In the genomic region with DNA sequence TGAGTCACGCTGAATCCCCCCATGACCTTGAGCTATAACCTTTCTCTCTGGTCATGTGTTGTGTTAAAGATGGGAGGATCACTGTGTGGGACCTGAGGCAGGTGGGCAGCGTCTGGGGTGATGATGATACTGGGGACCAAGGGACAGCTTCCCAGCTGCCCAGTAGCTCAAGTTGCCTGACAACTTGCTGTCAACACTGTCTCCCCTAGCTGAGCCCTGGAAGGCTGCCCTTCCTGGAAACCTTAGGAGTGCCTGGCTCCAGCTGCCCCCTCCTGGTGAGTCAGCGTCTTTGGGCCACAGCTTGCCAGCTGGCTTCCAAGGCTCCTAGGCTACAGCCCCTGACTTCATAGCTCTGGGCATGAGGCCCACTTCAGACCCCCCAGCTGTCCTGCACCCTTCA, we compare ENCODE assay signal across 8 mouse cellular contexts. TPM values are rescaled to one million over a fixed set of nuclear protein-coding genes. Genes with fewer than 3 reads are reported as not detected.
A peak's percentile ranks its signal among the peaks of the same experiment; 100 is the strongest.
DNase-seq lines count a peak whose midpoint lies in the region; ATAC-seq and TF ChIP-seq lines count a peak whose summit lies in the region.

No protein-coding gene starts in this region.

- H3K9ac ChIP-seq in hindbrain, embryonic 11.5 days (ENCODE audit: low read depth, low read length): no peak overlapping the region
- H3K9ac ChIP-seq in hindbrain, embryonic 13.5 days: no peak overlapping the region
- H3K9ac ChIP-seq in lung, postnatal 0 days (replicated peaks; ENCODE audit: low read depth): no peak overlapping the region

- H3K36me3 ChIP-seq in hindbrain, embryonic 11.5 days (ENCODE audit: control insufficient read depth, insufficient read depth, low read length): no peaks in the 10 kb centered on the region
- no peaks in the 10 kb centered on the region for H3K36me3 ChIP-seq in hindbrain, embryonic 13.5 days
- no peaks in the 10 kb centered on the region for H3K36me3 ChIP-seq in lung, postnatal 0 days (ENCODE audit: insufficient read depth, low read length)

- intact Hi-C loops in gastrocnemius, adult 2 months (cut with DNase I): loop anchor here (1.0 kb wide), 1 partner anchor 36 kb away; no protein-coding TSS in a partner anchor

- ATAC-seq in hindbrain, embryonic 11.5 days (ENCODE audit: low FRiP score): no peak
- no peak for ATAC-seq in hindbrain, embryonic 13.5 days (ENCODE audit: low FRiP score)
- ATAC-seq in lung, postnatal 0 days: no peak

- 42% methylated on average over 3 of the region's 3 CpGs for WGBS in hindbrain, embryonic 11.5 days
- WGBS in hindbrain, embryonic 13.5 days: 39% methylated on average over 3 of the region's 3 CpGs
- 40% methylated on average over 3 of the region's 3 CpGs for WGBS in lung, postnatal 0 days

- peaks cover 32% of the 10 kb centered on the region for H3K27me3 ChIP-seq in hindbrain, embryonic 11.5 days (ENCODE audit: control insufficient read depth, insufficient read depth, low read length)
- peaks cover 64% of the 10 kb centered on the region for H3K27me3 ChIP-seq in hindbrain, embryonic 13.5 days
- peaks cover 13% of the 10 kb centered on the region; the same call in 1 of the 2 replicates for H3K27me3 ChIP-seq in lung, postnatal 0 days (replicated peaks; ENCODE audit: insufficient read depth, low read length)

- H3K9me3 ChIP-seq in hindbrain, embryonic 11.5 days (ENCODE audit: control insufficient read depth, low read length): no peaks in the 10 kb centered on the region
- H3K9me3 ChIP-seq in hindbrain, embryonic 13.5 days: no peaks in the 10 kb centered on the region
- H3K9me3 ChIP-seq in lung, postnatal 0 days (ENCODE audit: low read length): no peaks in the 10 kb centered on the region

- DNase-seq in hindbrain, embryonic 11.5 days (ENCODE audit: low spot score): peak; percentile 48
- DNase-seq in thymus, postnatal 4 days: peak; percentile 33
- DNase-seq in thymus, postnatal 36 days: no peak
- DNase-seq in gastrocnemius, adult 2 months: peak; percentile 93
- DNase-seq in lung, postnatal 0 days (ENCODE audit: low spot score): peak; percentile 37
- DNase-seq in urinary bladder, postnatal 10 days (ENCODE audit: low spot score): no peak
- no peak for DNase-seq in spleen, adult 12 weeks (ENCODE audit: low spot score)

- no peak overlapping the region for H3K27ac ChIP-seq in hindbrain, embryonic 11.5 days (ENCODE audit: low read depth, low read length)
- H3K27ac ChIP-seq in hindbrain, embryonic 13.5 days: no peak overlapping the region
- H3K27ac ChIP-seq in gastrocnemius, adult 2 months: peak overlapping the region; percentile 96
- H3K27ac ChIP-seq in lung, postnatal 0 days (ENCODE audit: low read length): no peak overlapping the region

- H3K4me3 ChIP-seq in hindbrain, embryonic 11.5 days (ENCODE audit: low read depth, low read length): no peak overlapping the region
- no peak overlapping the region for H3K4me3 ChIP-seq in hindbrain, embryonic 13.5 days
- peak overlapping the region; percentile 86 for H3K4me3 ChIP-seq in gastrocnemius, adult 2 months
- no peak overlapping the region for H3K4me3 ChIP-seq in lung, postnatal 0 days (ENCODE audit: low read depth, low read length)

- no peak for TF ChIP-seq EP300 in lung, postnatal 0 days (IDR thresholded peaks at IDR 0.05)

- no peak overlapping the region for H3K4me2 ChIP-seq in hindbrain, embryonic 11.5 days (replicated peaks; ENCODE audit: low read depth, low read length)
- no peak overlapping the region for H3K4me2 ChIP-seq in hindbrain, embryonic 13.5 days
- no peak overlapping the region for H3K4me2 ChIP-seq in lung, postnatal 0 days (replicated peaks; ENCODE audit: low read depth, low read length)

- peaks cover 4% of the 10 kb centered on the region; the same call in 1 of the 2 replicates for H3K4me1 ChIP-seq in hindbrain, embryonic 11.5 days (replicated peaks; ENCODE audit: control insufficient read depth, insufficient read depth, low read length)
- peaks cover 22% of the 10 kb centered on the region for H3K4me1 ChIP-seq in hindbrain, embryonic 13.5 days (replicated peaks)
- no peaks in the 10 kb centered on the region for H3K4me1 ChIP-seq in lung, postnatal 0 days (ENCODE audit: insufficient read depth, low read depth, low read length)

- peak; percentile 52 for TF ChIP-seq CTCF in gastrocnemius, adult 2 months (IDR thresholded peaks at IDR 0.05)
- TF ChIP-seq CTCF in lung, postnatal 0 days (IDR thresholded peaks at IDR 0.05): peak; percentile 57

RNA-seq across cellular contexts. Expression of gene Pvalb, which starts 1.0 kb away (rescaled TPM):
- 1.2 and 1.7 TPM in 2 replicates for polyA plus RNA-seq in hindbrain, embryonic 11.5 days (2014; fragmentation: Nextera tagmentation; extraction: Ambion mirVana)
- 6.7 and 13.6 TPM in 2 replicates for polyA plus RNA-seq in hindbrain, embryonic 13.5 days (2015; fragmentation: Nextera tagmentation; extraction: Ambion mirVana)
- over 10,000 TPM in 1 of 2 experiments, 1,000 to 10,000 TPM in 1; 9,151 to 16,547 TPM for total RNA-seq in gastrocnemius, adult 2 months (2021)
- not detected in 2 replicates for polyA plus RNA-seq in lung, postnatal 0 days (2015; fragmentation: Nextera tagmentation; extraction: Ambion mirVana)

RNA-seq across cellular contexts. Expression of gene Ift27, which starts 31.3 kb away (rescaled TPM):
- 128 and 135 TPM in 2 replicates for polyA plus RNA-seq in hindbrain, embryonic 11.5 days (2014; fragmentation: Nextera tagmentation; extraction: Ambion mirVana)
- 106 and 111 TPM in 2 replicates for polyA plus RNA-seq in hindbrain, embryonic 13.5 days (2015; fragmentation: Nextera tagmentation; extraction: Ambion mirVana)
- total RNA-seq in gastrocnemius, adult 2 months (2021): 10 to 100 TPM; 11.7 to 16.0 TPM
- polyA plus RNA-seq in lung, postnatal 0 days (2015; fragmentation: Nextera tagmentation; extraction: Ambion mirVana): 61.6 and 62.2 TPM in 2 replicates

RNA-seq across cellular contexts. Expression of gene Ncf4, which starts 39.4 kb away (rescaled TPM):
- 6.9 and 7.9 TPM in 2 replicates for polyA plus RNA-seq in hindbrain, embryonic 11.5 days (2014; fragmentation: Nextera tagmentation; extraction: Ambion mirVana)
- polyA plus RNA-seq in hindbrain, embryonic 13.5 days (2015; fragmentation: Nextera tagmentation; extraction: Ambion mirVana): 1.5 and 2.2 TPM in 2 replicates
- total RNA-seq in gastrocnemius, adult 2 months (2021): 1 to 10 TPM in 1 of 2 experiments, not detected in 1; 1.2 TPM
- 12.6 and 13.4 TPM in 2 replicates for polyA plus RNA-seq in lung, postnatal 0 days (2015; fragmentation: Nextera tagmentation; extraction: Ambion mirVana)

Comparison
In these comparisons a context has a peak if more than half of its experiments do, and no peak if none do; other contexts are left out.
1. DNase-seq: peak in hindbrain, embryonic 11.5 days (single experiment), thymus, postnatal 4 days (single experiment), gastrocnemius, adult 2 months (single experiment) and lung, postnatal 0 days (single experiment); none in thymus, postnatal 36 days (0 of 2), urinary bladder, postnatal 10 days (single experiment) and spleen, adult 12 weeks (single experiment).